Mouse (Mus musculus) CH12.LX (cell line): ENCODE measurements around the gene Phkg1. TPM values are rescaled to one million over a fixed set of nuclear protein-coding genes. Genes with fewer than 3 reads are reported as not detected.
A peak's percentile ranks its signal among the peaks of the same experiment; 100 is the strongest.

Source experiments
- DNase-seq: peaks from one replicate; pipeline ENCODE4 v3.0.0-alpha.2; 2013; ENCODE audit errors: extremely low read depth
- H3K27ac ChIP-seq: 2 replicates; pipeline ENCODE4 v1.5.1; 2012; ENCODE audit warnings: low read depth, mild to moderate bottlenecking, control low read depth, moderate library complexity; ENCODE audit not compliant: insufficient read depth
- H3K27me3 ChIP-seq: replicated peaks from 2 replicates; pipeline ENCODE3; 2012; ENCODE audit warnings: inconsistent platforms
- H3K36me3 ChIP-seq, 2 experiments: replicated peaks in 1 of 2; 2 replicates each; pipeline versions ENCODE3 to v1.6.1; 2012; ENCODE audit warnings: inconsistent platforms in 1 of 2, low read length in 1 of 2, mild to moderate bottlenecking in 1 of 2, mixed read lengths in 1 of 2, moderate library complexity in 1 of 2; ENCODE audit not compliant: control insufficient read depth in 1 of 2, insufficient read depth in 1 of 2
- H3K4me1 ChIP-seq, 2 experiments: 2 replicates each; pipeline ENCODE4 v1.6.1; 2012; ENCODE audit warnings: inconsistent platforms in 1 of 2, moderate library complexity in 1 of 2; ENCODE audit not compliant: insufficient read depth in 2 of 2, control insufficient read depth in 1 of 2
- H3K4me2 ChIP-seq: 2 replicates; pipeline ENCODE4 v1.6.1; 2012; ENCODE audit warnings: low read depth, mild to moderate bottlenecking, control low read depth; ENCODE audit not compliant: poor library complexity, insufficient read depth, severe bottlenecking
- H3K4me3 ChIP-seq, 3 experiments: fragments of 150-350 bp in 1 of 3; sonication (generic) in 1 of 3; replicated peaks in 1 of 3; 2 replicates each; pipeline versions ENCODE3 to v1.5.1; 2011 to 2012; ENCODE audit warnings: low read depth in 2 of 3, low read length in 2 of 3, mild to moderate bottlenecking in 2 of 3, moderate library complexity in 2 of 3, control low read depth in 1 of 3, improper control_type of control experiment in 1 of 3, inconsistent platforms in 1 of 3, mixed read lengths in 1 of 3; ENCODE audit not compliant: poor library complexity in 1 of 3
- H3K79me2 ChIP-seq: replicated peaks from 2 replicates; pipeline ENCODE4 v1.6.1; 2012; ENCODE audit warnings: mild to moderate bottlenecking, moderate library complexity; ENCODE audit not compliant: control insufficient read depth, poor library complexity, insufficient read depth, severe bottlenecking; ENCODE audit errors: extremely low read depth
- H3K9ac ChIP-seq: 2 replicates; pipeline ENCODE4 v1.6.1; 2012; ENCODE audit warnings: low read depth, mild to moderate bottlenecking, control low read depth, moderate library complexity; ENCODE audit not compliant: insufficient read depth
- H3K9me3 ChIP-seq: replicated peaks from 2 replicates; pipeline ENCODE3; 2012; ENCODE audit warnings: low read length, inconsistent platforms, mixed read lengths
- CHD1 ChIP-seq: IDR thresholded peaks from 2 replicates; pipeline ENCODE4 v1.6.1; 2012; ENCODE audit warnings: low read depth, low read length, improper control_type of control experiment, inconsistent platforms
- CTCF ChIP-seq, 2 experiments: IDR thresholded peaks in 1 of 2; conservative IDR thresholded peaks in 1 of 2; 2 replicates each; pipeline ENCODE4 v1.5.1; 2011 to 2012; ENCODE audit warnings: low read depth in 2 of 2, low read length in 2 of 2, improper control_type of control experiment in 1 of 2, inconsistent platforms in 1 of 2, mild to moderate bottlenecking in 1 of 2, moderate library complexity in 1 of 2
- EP300 ChIP-seq: IDR thresholded peaks from 2 replicates; pipeline ENCODE4 v1.6.1; 2011; ENCODE audit warnings: low read length, improper control_type of control experiment
- HCFC1 ChIP-seq: IDR thresholded peaks from 2 replicates; pipeline ENCODE4 v1.6.1; 2012; ENCODE audit warnings: low read depth, mild to moderate bottlenecking, inconsistent platforms, low read length, improper control_type of control experiment
- JUN ChIP-seq: IDR thresholded peaks from 2 replicates; pipeline ENCODE4 v1.6.1; 2011; ENCODE audit warnings: low read depth, mild to moderate bottlenecking, low read length, improper control_type of control experiment, moderate library complexity; ENCODE audit not compliant: insufficient read depth
- JUND ChIP-seq: conservative IDR thresholded peaks from 2 replicates; pipeline ENCODE4 v1.6.1; 2011; ENCODE audit warnings: low read depth, low read length, improper control_type of control experiment
- KAT2A ChIP-seq: IDR thresholded peaks from 2 replicates; pipeline ENCODE4 v1.6.1; 2012; ENCODE audit warnings: low read length, improper control_type of control experiment, inconsistent platforms; ENCODE audit not compliant: insufficient replicate concordance
- MAX ChIP-seq: IDR thresholded peaks from 2 replicates; pipeline ENCODE4 v1.6.1; 2011; ENCODE audit warnings: low read length, improper control_type of control experiment
- MAZ ChIP-seq: IDR thresholded peaks from 2 replicates; pipeline ENCODE4 v1.6.1; 2012; ENCODE audit warnings: low read depth, mild to moderate bottlenecking, inconsistent platforms, low read length, improper control_type of control experiment, moderate library complexity
- MEF2A ChIP-seq: IDR thresholded peaks from 2 replicates; pipeline ENCODE4 v1.6.1; 2014; ENCODE audit warnings: low read depth, mild to moderate bottlenecking, inconsistent platforms, low read length, improper control_type of control experiment, borderline replicate concordance
- MXI1 ChIP-seq: IDR thresholded peaks from 2 replicates; pipeline ENCODE4 v1.6.1; 2011; ENCODE audit warnings: mild to moderate bottlenecking, low read depth, low read length, improper control_type of control experiment
- NELFE ChIP-seq: IDR thresholded peaks from 2 replicates; pipeline ENCODE4 v1.6.1; 2011; ENCODE audit warnings: low read depth, low read length, improper control_type of control experiment
- NRF1 ChIP-seq: IDR thresholded peaks from 2 replicates; pipeline ENCODE4 v1.6.1; 2014; ENCODE audit warnings: low read depth, mild to moderate bottlenecking, inconsistent platforms, low read length, improper control_type of control experiment, moderate library complexity
- PAX5 ChIP-seq: IDR thresholded peaks from 2 replicates; pipeline ENCODE4 v1.6.1; 2012; ENCODE audit warnings: low read length, inconsistent platforms, mixed read lengths
- POLR2A ChIP-seq: IDR thresholded peaks from 2 replicates; pipeline ENCODE4 v1.6.1; 2011; ENCODE audit warnings: low read depth, mild to moderate bottlenecking, improper control_type of control experiment, low read length
- POLR2AphosphoS2 ChIP-seq: IDR thresholded peaks from 2 replicates; pipeline ENCODE4 v1.6.1; 2011; ENCODE audit warnings: low read depth, low read length, improper control_type of control experiment
- RAD21 ChIP-seq: IDR thresholded peaks from 2 replicates; pipeline ENCODE4 v1.6.1; 2011; ENCODE audit warnings: low read depth, mild to moderate bottlenecking, low read length, improper control_type of control experiment, moderate library complexity
- RCOR1 ChIP-seq: conservative IDR thresholded peaks from 2 replicates; pipeline ENCODE4 v1.6.1; 2012; ENCODE audit warnings: low read depth, mild to moderate bottlenecking, inconsistent platforms, low read length, improper control_type of control experiment
- SIN3A ChIP-seq: IDR thresholded peaks from 2 replicates; pipeline ENCODE4 v1.6.1; 2012; ENCODE audit warnings: low read length, improper control_type of control experiment, inconsistent platforms
- SMC3 ChIP-seq: IDR thresholded peaks from 2 replicates; pipeline ENCODE4 v1.6.1; 2011; ENCODE audit warnings: low read depth, low read length, improper control_type of control experiment
- TCF12 ChIP-seq: IDR thresholded peaks from 2 replicates; pipeline ENCODE4 v1.6.1; 2014; ENCODE audit warnings: low read depth, mild to moderate bottlenecking, inconsistent platforms, low read length, improper control_type of control experiment
- USF2 ChIP-seq: conservative IDR thresholded peaks from 2 replicates; pipeline ENCODE4 v1.6.1; 2011; ENCODE audit warnings: low read depth, low read length, improper control_type of control experiment
- ZKSCAN1 ChIP-seq: IDR thresholded peaks from 2 replicates; pipeline ENCODE4 v1.6.1; 2012; ENCODE audit warnings: low read depth, inconsistent platforms, low read length, improper control_type of control experiment, borderline replicate concordance
- ZMIZ1 ChIP-seq: IDR thresholded peaks from 2 replicates; pipeline ENCODE4 v1.6.1; 2012; ENCODE audit warnings: low read depth, mild to moderate bottlenecking, inconsistent platforms, low read length, improper control_type of control experiment
- ZNF384 ChIP-seq: IDR thresholded peaks from 2 replicates; pipeline ENCODE4 v1.6.1; 2012; ENCODE audit warnings: low read depth, low read length, improper control_type of control experiment, inconsistent platforms
- dilution Hi-C: fragments of 300-500 bp; cut with MboI; formaldehyde crosslinking; loops from 2 replicates; pipeline ENCODE4 v1.14.3; 2020; ENCODE audit warnings: low sequenced_read_pairs; ENCODE audit not compliant: extremely low pct_unique_long_range_greater_than_20kb, extremely low pct_ligation_motif_present
- in situ Hi-C: fragments of 300-500 bp; cut with MboI; formaldehyde crosslinking; loops from 3 replicates; pipeline ENCODE4 v1.14.3; 2019; ENCODE audit warnings: low sequenced_read_pairs, low pct_ligation_motif_present, low pct_unique_long_range_greater_than_20kb, mixed read lengths
- polyA plus RNA-seq: library from polyadenylated mRNA; unstranded; fragments of >175 nt; gene quantifications from 2 replicates; pipeline ENCODE4 v1.2.1, GENCODE M21; 2012; ENCODE audit warnings: low read depth; ENCODE audit not compliant: insufficient read length
- total RNA-seq, 2 experiments: library from RNA; depleted of rRNA; stranded (reverse); fragments of 300-350 nt in 1 of 2; fragments of >200 nt in 1 of 2; gene quantifications; 2 replicates each; pipeline ENCODE4 v1.2.3; 2012 to 2014

Gene Phkg1
- total and polyA plus RNA-seq, 3 experiments = 0.21 to 0.61 (median 0.23) TPM

DNA sequence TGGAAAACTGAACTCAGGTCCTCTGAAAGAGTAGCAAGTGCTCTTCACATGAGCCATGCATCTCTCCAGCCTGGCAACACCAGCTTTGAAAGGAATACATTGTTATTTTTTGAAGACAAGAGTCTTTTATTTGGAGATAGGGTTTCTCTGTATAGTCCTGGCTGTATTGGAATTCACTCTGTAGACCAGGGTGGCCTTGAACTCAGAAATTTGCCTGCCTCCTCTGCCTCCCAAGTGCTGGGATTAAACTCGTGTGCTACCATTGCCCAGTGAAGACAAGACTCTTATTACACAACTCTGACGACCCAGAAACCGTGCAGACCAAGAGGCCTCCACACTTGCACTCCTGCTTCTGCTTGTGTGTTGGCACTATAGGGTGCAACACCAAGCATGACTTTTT, 18.5 kb downstream of the Phkg1 start:
- Histone ChIP-seq H3K27me3 (no peaks in the 10 kb centered on the region), H3K9ac (no peak overlapping the region), H3K36me3 (peaks cover 28 to 40% of the 10 kb centered on the region in 2 experiments), H3K4me1 (peaks cover 3 to 4% of the 10 kb centered on the region in 2 experiments; a peak in 2 of 4 replicates), H3K4me2 (no peak overlapping the region), H3K79me2 (peaks cover 14% of the 10 kb centered on the region), H3K4me3 (no peak overlapping the region), H3K27ac (no peak overlapping the region), H3K9me3 (no peaks in the 10 kb centered on the region)
- in situ Hi-C loops = no loop called here
- no peak for TF ChIP-seq NELFE
- no peak for TF ChIP-seq EP300
- peak; percentile 77 for TF ChIP-seq POLR2AphosphoS2
- no peak for DNase-seq
- dilution Hi-C loops = no loop called here

DNA sequence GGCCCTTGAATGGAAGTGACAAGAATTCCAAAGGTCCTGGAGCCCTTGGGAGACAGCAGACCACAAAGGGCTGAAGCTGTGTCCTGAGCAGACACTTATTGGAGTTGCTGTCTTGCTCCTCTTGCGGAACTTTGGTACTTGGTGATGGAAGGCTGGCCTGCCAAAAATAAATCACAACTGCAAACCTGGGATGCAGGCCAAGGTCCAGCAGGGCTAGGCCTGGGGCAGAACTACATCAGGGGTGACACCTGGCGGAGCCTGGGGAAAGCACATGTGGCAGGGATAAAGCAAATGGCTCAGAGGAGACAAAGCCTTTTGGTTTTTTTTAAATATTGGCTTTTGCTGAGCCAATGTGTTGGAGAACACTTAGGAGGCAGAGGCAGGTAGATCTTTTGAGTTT, 19.4 kb downstream of the Phkg1 start:
- H3K9ac ChIP-seq = no peak overlapping the region
- dilution Hi-C loops = no loop called here
- H3K9me3 ChIP-seq = no peaks in the 10 kb centered on the region
- DNase-seq = peak; percentile 19
- H3K79me2 ChIP-seq = peaks cover 5% of the 10 kb centered on the region
- peaks cover 24 to 32% of the 10 kb centered on the region in 2 experiments for H3K36me3 ChIP-seq
- H3K4me1 ChIP-seq = no peaks in the 10 kb centered on the region; a peak in 1 of 4 replicates
- H3K4me3 ChIP-seq = no peak overlapping the region
- in situ Hi-C loops = no loop called here
- no peak overlapping the region for H3K4me2 ChIP-seq
- no peaks in the 10 kb centered on the region for H3K27me3 ChIP-seq
- H3K27ac ChIP-seq = no peak overlapping the region
- TF ChIP-seq MXI1 = no peak
- TF ChIP-seq SMC3 = peak; percentile 50
- TF ChIP-seq EP300 = no peak
- no peak for TF ChIP-seq RCOR1
- TF ChIP-seq SIN3A = no peak
- TF ChIP-seq MAX = no peak
- no peak for TF ChIP-seq PAX5
- TF ChIP-seq RAD21 = peak; percentile 40
- TF ChIP-seq HCFC1 = no peak
- TF ChIP-seq CTCF (conservative IDR thresholded peaks at IDR 0.05 in 1 of 2, IDR thresholded peaks at IDR 0.05 in 1 of 2; ENCODE audit: low read depth in 2 of 2, low read length in 2 of 2) = peak in 1 of 2 experiments; percentile 61; a peak in 2 of 4 replicates

DNA sequence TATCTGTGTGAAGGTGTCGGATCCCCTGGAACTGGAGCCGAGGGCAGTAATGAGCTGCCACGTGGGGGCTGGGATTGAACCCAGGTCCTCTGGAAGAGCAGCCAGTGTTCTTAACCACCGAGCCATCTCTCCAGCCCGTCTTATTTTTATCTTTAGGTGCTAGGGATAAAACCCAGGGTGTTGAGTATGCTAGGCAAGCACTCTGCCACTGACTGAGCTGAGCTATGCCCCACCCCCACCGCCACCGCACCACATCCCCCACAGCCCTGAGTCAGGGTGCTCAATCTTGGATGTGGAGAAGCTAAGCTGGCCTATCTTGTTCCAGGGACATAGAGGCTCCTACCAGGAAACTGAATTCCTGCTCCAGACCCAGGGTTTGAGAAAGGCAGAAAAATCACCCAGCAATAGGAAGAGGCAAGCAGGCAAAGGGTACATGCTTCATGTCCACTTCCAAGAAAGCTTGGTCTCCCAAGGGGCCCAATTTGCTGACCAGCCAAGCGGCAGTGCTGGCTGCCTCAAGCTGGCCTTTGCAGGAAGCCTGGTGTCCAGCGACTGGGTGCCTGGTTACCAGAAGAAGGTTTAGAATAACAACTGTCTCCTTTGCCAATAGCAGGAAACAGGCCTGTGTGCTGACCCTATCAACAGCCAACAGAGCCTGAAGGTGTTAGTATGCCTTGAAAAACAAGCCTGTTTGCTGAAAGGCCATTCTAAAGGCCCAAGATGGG, 20.5 kb downstream of the Phkg1 start:
- Histone ChIP-seq H3K4me3 (no peak overlapping the region), H3K4me2 (no peak overlapping the region), H3K27me3 (no peaks in the 10 kb centered on the region), H3K79me2 (no peaks in the 10 kb centered on the region), H3K4me1 (no peaks in the 10 kb centered on the region), H3K36me3 (peaks cover 18 to 24% of the 10 kb centered on the region in 2 experiments), H3K9ac (no peak overlapping the region), H3K9me3 (no peaks in the 10 kb centered on the region), H3K27ac (no peak overlapping the region)
- dilution Hi-C loops (no loop called here), in situ Hi-C loops (no loop called here)
- TF ChIP-seq JUN = no peak
- TF ChIP-seq POLR2A = no peak
- TF ChIP-seq RAD21 = no peak
- no peak for TF ChIP-seq NRF1
- TF ChIP-seq POLR2AphosphoS2 = no peak
- no peak for TF ChIP-seq MXI1
- TF ChIP-seq ZNF384 = no peak
- TF ChIP-seq MEF2A = no peak
- no peak for TF ChIP-seq ZKSCAN1
- TF ChIP-seq CHD1 = no peak
- TF ChIP-seq JUND = no peak
- TF ChIP-seq TCF12 = no peak
- TF ChIP-seq USF2 = no peak
- TF ChIP-seq KAT2A = no peak
- TF ChIP-seq MAZ = no peak
- TF ChIP-seq ZMIZ1 = no peak
- DNase-seq = no peak
